Mouse (Mus musculus) lung, adult 2 months (tissue): Measurements from ENCODE around the gene Negr1.

ENCODE experiments used
- CTCF ChIP-seq: fragments of 200-500 bp; IDR thresholded peaks from 2 replicates; pipeline ENCODE4 v1.5.1; 2011; ENCODE audit warnings: mild to moderate bottlenecking, low read length, control low read depth; ENCODE audit not compliant: insufficient read depth
- POLR2A ChIP-seq: fragments of 200-500 bp; IDR thresholded peaks from 2 replicates; pipeline ENCODE4 v1.6.1; 2011; ENCODE audit warnings: low read depth, mild to moderate bottlenecking, control low read depth, low read length, borderline replicate concordance; ENCODE audit errors: extremely low read depth

GRCm38 (mm10) chr3:156817452-156817851 lies 255.9 kb downstream of the Negr1 start:
- TF ChIP-seq CTCF: no peak
- no peak for TF ChIP-seq POLR2A
